Mouse (Mus musculus): Measurements from ENCODE around the gene Rabif.
"Not testable (repeated sequence)": the region's sequence is repeated elsewhere in the genome, so short reads cannot be mapped to it uniquely, and the experiment has no call there.

The Rabif gene

DNA sequence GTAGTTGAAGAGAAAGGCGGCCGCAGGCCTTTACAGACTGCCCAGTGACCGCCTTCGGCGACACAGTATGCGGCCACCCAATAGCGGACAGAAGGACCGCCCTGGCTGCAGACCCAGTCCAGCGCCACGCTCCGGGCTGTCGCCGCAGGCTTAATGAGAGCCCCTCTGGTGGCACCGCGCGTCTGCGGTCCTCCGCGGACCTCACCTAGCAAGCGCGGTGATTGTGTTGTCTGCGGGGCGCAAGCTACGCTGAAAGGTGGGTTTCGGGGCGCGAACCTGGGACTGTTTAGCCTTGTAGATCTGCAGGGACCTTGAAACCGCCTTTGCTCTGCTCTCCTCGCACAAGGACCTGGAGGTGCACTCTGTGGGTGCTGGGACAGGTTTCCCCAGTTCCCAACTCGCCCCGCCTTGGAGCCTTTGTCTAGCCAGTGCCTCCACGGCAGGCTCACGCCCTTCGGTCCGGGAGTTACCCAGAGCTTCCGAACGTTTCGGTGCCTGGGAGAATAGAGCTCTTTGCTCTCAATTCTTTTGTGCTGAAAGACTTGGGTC lies 18.9 kb downstream of the Rabif start:
- no peak for DNase-seq (ENCODE audit: low spot score)

- DNase-seq (ENCODE audit: low spot score): no peak
These were observed 19.6 kb downstream of the Rabif start for GRCm38 (mm10) chr1:134513876-134514590.

DNA sequence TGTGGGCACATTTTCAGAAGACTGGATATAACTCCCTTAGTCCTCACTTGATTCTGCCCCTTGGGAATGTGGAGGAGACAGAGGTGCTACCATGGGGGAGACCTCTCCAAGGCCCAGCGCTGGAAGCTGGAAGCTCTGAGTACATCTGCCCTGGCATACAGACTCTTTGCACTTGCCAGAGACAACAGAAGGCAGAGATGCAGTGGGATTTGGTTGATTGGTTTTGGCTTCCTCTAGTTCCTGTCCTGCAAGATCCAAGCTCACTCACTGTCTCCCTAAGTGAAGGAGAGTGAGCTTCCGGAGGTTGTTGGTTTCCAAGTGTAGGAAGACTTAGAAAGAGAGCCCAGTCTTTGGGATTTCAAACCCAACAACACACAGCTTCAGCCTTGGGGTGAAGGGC lies 21.4 kb downstream of the Rabif start:
- DNase-seq (ENCODE audit: low spot score): no peak

DNA sequence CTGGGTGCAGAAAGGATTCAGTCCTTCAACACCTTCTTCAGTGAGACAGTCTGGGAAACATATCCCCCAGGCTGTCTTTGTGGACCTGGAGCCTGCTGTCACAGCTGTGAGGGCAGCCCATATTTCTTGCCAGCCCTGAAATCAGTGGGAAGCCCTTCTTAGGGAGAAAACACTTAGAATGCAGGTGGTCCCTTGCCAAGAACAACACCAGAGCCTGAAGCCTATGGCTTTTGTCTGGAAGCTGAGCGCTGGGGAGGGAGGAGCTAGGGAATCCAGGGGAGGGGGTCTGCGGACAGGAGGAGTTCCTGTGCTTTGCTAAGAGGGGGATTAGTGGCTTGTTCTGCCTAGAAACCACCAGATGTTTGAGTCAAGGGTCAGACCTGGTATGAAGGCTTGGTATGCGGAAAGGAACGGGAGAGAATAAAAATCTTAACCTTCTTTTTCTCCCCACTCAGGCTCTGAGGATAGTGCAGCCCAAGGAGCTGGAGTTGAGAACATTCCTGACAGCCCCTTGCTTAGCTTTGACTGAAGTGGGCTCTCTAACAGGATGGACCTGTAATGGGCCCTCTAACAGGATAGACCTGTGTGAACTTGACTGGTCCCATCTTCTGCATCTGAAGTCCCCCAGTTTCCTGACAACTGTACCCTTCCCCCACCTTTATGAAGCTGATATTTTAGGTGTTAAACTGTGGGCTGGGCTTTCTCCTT lies 22.2 kb downstream of the Rabif start:
- no peak for DNase-seq (ENCODE audit: low spot score)

DNA sequence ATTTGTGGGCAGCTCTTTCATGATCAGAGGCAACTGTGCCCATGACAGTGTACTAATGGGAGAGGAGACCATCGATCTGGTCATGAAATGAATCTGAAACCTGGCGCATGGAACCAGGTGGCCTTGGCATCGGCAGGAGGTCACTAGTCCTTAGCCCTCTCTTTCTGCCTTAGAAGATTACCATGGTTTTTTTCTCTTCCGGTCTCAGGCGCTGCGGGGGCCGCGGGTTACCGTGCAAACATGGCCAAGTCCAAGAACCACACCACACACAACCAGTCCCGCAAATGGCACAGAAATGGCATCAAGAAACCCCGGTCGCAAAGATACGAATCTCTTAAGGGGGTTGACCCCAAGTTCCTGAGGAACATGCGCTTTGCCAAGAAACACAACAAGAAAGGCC lies 23.4 kb downstream of the Rabif start:
- DNase-seq (ENCODE audit: low spot score): not testable (repeated sequence)

GRCm38 (mm10) chr1:134518677-134519076 lies 24.2 kb downstream of the Rabif start:
- DNase-seq (ENCODE audit: low spot score): peak; percentile 87

GRCm38 (mm10) chr1:134519201-134519600 lies 24.8 kb downstream of the Rabif start:
- DNase-seq (ENCODE audit: low spot score): not testable (repeated sequence)

DNA sequence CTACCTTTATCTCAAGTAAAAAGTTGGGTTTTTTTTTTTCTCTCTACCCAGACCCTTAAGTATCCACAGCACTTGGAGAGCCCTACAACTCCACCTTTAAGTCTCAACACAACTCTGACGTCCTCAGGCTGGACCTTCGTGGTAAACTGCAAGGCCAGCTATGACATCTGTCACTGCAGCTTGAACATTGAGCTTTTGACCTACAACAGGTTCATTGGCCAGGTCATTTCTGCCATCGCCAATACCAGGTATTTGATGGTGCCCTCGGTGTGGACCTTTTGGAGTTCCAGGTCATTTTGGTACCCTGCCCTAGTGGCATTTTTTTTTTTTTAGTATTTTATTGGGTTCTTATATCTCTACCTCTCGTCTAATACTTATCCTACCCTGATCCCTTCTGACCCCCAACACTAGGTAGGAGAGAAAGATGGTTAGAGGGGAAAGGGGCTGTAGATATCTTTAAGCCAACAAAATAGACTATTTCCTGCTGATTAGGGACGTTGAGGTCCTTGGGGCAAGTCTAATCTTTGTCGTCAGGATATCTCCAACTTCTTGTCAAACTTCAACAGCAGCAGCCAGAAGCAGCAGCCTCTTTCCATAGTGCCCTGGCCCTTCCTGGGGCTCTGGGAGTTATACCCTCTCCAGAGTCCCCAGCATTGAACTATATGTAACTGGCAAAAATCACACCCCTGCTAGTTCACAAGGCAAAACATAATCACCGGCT lies 25.7 kb downstream of the Rabif start:
- no peak for DNase-seq (ENCODE audit: low spot score)

- no peak for DNase-seq (ENCODE audit: low spot score)
These were observed 26.7 kb downstream of the Rabif start for GRCm38 (mm10) chr1:134521163-134521562.

- DNase-seq (ENCODE audit: low spot score): no peak
These were observed 27.9 kb downstream of the Rabif start for GRCm38 (mm10) chr1:134522325-134522724.

DNA sequence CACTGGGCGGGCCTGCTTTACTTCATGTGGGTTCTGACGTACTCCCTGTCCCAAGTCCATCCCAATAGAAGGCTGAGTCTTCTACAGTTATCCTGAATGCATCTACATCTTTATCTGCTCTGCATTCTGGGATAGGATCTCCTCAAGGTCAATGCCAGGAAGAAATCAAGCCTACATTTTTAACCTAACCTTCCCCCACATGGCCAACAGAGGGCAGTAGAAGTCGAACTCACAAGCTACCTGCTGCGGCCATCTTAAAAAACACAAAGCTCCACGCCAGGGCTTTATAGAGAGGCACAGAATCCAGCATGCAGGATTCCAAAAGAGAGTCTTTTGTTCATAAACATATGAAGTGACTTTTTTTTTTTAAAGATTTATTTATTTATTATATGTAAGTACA lies 30.0 kb downstream of the Rabif start:
- DNase-seq (ENCODE audit: low spot score): no peak

GRCm38 (mm10) chr1:134525015-134525414 lies 30.6 kb downstream of the Rabif start:
- no peak for DNase-seq (ENCODE audit: low spot score)

DNA sequence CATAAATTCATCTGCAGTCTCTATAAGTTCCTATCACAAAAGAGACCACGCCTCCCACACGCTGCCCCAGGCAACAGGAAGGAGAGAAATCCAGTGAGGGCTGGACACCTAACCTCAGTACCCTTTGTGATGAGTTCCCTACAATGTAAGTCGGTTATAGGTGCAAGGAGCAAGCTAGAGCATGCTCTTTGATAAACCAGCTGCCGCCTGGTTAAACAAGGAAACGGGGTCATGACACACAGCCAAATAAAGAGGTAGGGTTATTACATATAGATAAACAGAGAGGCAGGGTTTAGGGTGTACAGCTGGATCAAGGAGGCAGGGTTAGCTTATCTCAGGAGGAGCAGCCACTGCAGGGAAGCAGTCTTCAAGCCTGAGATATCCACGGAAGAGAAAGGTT lies 32.3 kb downstream of the Rabif start:
- DNase-seq (ENCODE audit: low spot score): no peak

- no peak for DNase-seq (ENCODE audit: low spot score)
These were observed 36.2 kb downstream of the Rabif start for GRCm38 (mm10) chr1:134530618-134531017.

- not testable (repeated sequence) for DNase-seq (ENCODE audit: low spot score)
These were observed 39.3 kb downstream of the Rabif start for GRCm38 (mm10) chr1:134533710-134534109.

DNA sequence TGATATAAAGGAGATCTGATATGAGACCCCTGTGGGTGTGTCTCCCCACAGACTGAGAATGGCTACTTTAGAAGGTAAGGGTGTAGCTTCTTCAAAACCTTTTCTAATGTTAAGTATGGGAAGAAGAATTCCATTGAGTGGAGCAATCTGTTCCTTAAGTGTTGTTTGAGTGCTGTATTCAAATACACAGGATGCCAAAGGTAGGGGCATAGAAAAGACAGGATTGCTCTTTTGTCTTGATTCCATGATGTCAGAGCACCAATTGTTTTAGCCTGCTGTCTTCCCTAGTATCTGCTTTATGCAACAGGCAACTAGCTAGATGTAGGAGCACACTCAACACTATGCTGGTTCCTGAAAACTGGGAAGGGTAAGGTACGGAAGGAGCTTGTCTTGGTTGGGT lies 40.6 kb downstream of the Rabif start:
- no peak for DNase-seq (ENCODE audit: low spot score)

DNA sequence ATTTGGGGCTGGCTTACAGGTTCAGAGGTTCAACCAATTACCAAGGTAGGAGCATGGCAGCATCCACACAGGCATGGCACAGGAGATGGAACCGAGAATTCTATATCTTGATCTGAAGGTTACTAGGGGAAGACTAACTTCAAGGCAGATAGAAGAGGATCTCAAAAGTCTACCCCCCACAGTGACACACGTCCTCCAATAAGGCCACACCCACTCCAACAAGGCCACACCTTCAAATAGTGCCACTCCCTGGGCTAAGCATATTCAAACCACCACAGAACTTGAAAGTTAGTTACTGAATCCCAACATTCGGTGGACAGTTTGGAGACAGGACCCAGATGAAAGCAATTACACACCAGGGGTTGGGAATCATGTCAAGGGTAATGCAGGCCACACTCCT lies 41.1 kb downstream of the Rabif start:
- no peak for DNase-seq (ENCODE audit: low spot score)

- no peak for DNase-seq (ENCODE audit: low spot score)
These were observed 46.2 kb downstream of the Rabif start for GRCm38 (mm10) chr1:134540610-134541009.

DNA sequence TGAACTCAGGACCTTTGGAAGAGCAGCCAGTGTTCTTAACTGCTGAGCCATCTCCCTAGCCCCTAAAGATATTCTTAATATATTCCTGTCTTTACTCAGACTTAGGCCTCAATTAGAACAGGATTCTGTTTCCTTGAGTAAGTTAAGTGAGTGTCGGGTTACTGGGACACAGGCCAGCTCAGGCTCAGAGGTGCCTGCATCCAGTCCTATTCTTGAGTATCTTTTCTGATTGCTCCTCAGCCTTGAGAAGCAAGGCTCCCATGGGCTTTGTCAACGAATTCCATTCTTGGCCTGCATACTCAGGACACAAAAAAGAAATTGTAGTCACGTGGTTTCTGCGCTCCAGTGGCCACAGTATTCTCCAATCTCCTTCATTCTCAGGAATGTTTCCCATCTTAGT lies 53.8 kb downstream of the Rabif start:
- DNase-seq (ENCODE audit: low spot score): no peak

DNA sequence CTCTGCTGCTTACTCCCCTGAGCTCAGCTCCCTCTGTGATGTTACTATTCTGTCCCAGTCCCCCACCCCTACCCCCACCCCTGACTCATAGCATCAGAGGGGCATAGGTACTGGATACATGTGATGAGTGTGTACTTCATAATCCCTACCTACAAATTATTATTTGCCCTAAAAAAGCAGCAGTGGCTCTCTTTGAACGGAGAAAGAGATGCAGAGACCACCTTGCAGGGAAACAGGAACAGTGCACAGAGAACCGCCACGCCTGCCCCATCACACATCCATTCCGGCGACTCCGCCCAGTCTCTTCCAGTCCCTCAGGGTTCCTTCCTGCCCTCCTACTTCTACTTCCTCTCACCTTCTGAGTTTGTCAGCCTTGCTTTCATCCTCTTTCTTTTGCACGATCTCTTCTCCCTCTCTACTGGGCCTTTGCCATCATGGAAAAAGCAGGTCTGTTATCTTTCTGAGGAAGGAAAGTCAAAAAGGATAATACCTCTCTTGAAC lies 55.2 kb downstream of the Rabif start, which contains the start of gene Mgat4e:
Mgat4e (minus strand) TSS at position 51 of the 501 bp plus-strand sequence.
- no peak for DNase-seq (ENCODE audit: low spot score)

- DNase-seq (ENCODE audit: low spot score): no peak
These were observed 57.4 kb downstream of the Rabif start for GRCm38 (mm10) chr1:134551869-134552268.

DNA sequence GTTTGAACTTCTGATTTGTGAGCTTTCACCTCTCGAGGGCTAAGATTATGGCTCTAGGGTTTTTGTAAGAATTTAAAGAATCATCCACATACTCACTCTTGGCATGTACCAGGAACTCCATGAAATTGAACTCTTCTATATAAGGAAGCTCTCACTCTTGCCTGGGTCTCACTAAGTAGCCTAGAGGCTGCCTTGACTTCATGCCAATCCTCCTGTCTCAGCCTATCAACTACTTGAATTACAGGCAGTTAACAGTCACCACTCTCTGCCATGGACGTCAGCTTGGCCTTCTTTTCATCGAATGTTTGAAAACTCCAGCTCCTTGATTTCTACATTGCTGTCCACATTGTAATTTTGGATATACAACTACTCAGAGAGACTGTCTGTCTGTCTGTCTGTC lies 57.9 kb downstream of the Rabif start:
- DNase-seq (ENCODE audit: low spot score): no peak

Data from layer of hippocampus, adult 9-10 months (tissue).